Mouse (Mus musculus): ENCODE results near the gene Fgfr2. TPM values are rescaled to one million over a fixed set of nuclear protein-coding genes. Genes with fewer than 3 reads are reported as not detected.

Gene Fgfr2
- polyA plus RNA-seq, 1 experiment = 0.17 TPM

GRCm38 (mm10) chr7:132593762-132594161 lies 529.4 kb downstream of the Fgfr2 start:
- Histone ChIP-seq H3K79me2 (ENCODE audit: control insufficient read depth, insufficient read depth) (no peaks in the 10 kb centered on the region), H3K36me3 (ENCODE audit: control insufficient read depth, insufficient read depth) (no peaks in the 10 kb centered on the region), H3ac (ENCODE audit: control insufficient read depth, insufficient read length) (no peak overlapping the region), H3K27me3 (ENCODE audit: control insufficient read depth, insufficient read depth, insufficient read length) (peaks cover 44% of the 10 kb centered on the region), H3K4me3 (no peak overlapping the region), H3K4me2 (ENCODE audit: low read depth) (no peak overlapping the region)
- TF ChIP-seq SRF (IDR thresholded peaks at IDR 0.05; ENCODE audit: control insufficient read depth, insufficient read length, low read depth) = no peak
- no peak for TF ChIP-seq REST (IDR thresholded peaks at IDR 0.05; ENCODE audit: insufficient read depth, insufficient read length)
- TF ChIP-seq TCF3 (IDR thresholded peaks at IDR 0.05; ENCODE audit: insufficient read length, low read depth) = no peak
- no peak for TF ChIP-seq POLR2AphosphoS2 (IDR thresholded peaks at IDR 0.05; ENCODE audit: insufficient read length, low read depth)
- no peak for TF ChIP-seq MYOD1 (IDR thresholded peaks at IDR 0.05; ENCODE audit: control insufficient read depth in 1 of 3, insufficient read length in 2 of 3, low read depth in 2 of 3)
- TF ChIP-seq MAX (IDR thresholded peaks at IDR 0.05; ENCODE audit: low read depth) = no peak
- no peak for TF ChIP-seq POLR2A (IDR thresholded peaks at IDR 0.05; ENCODE audit: insufficient read length, low read depth)
- no peak for TF ChIP-seq MYOG (IDR thresholded peaks at IDR 0.05; ENCODE audit: control insufficient read depth in 1 of 3, insufficient read depth in 1 of 3, insufficient read length in 2 of 3, low read depth in 2 of 3)
- no peak for TF ChIP-seq USF1 (IDR thresholded peaks at IDR 0.05; ENCODE audit: low read depth)
- no peak for TF ChIP-seq E2F4 (IDR thresholded peaks at IDR 0.05; ENCODE audit: insufficient read depth)
- no peak for TF ChIP-seq TCF12 (IDR thresholded peaks at IDR 0.05; ENCODE audit: insufficient read depth, poor library complexity, severe bottlenecking)
- TF ChIP-seq CEBPB (IDR thresholded peaks at IDR 0.05; ENCODE audit: insufficient read depth, poor library complexity, severe bottlenecking) = no peak

DNA sequence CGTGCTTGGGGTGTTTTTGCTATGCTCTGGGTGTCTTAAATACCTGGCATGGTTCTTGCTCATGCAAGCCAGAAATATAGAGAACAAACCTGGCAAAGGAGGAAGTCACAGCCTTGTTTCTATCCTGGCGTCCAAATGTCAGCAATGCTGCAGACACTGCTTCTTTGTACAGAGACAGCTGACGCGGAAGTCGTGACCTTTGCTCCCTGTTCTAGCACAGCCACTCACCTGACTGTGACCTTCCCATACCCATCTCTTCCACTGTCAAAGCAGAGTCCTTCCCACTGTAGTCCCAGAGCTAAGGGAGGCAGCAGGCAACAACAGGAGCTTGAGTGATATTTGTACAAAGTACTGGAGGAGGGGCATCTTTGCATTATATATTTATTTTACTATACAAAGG lies 533.5 kb downstream of the Fgfr2 start:
- Histone ChIP-seq H3K27me3 (ENCODE audit: control insufficient read depth, insufficient read depth, insufficient read length) (peaks cover 18% of the 10 kb centered on the region), H3K79me2 (ENCODE audit: control insufficient read depth, insufficient read depth) (no peaks in the 10 kb centered on the region), H3K4me3 (no peak overlapping the region), H3K36me3 (ENCODE audit: control insufficient read depth, insufficient read depth) (no peaks in the 10 kb centered on the region), H3K4me2 (ENCODE audit: low read depth) (no peak overlapping the region), H3ac (ENCODE audit: control insufficient read depth, insufficient read length) (no peak overlapping the region)
- no peak for TF ChIP-seq MYOD1 (IDR thresholded peaks at IDR 0.05; ENCODE audit: control insufficient read depth in 1 of 3, insufficient read length in 2 of 3, low read depth in 2 of 3)
- TF ChIP-seq SRF (IDR thresholded peaks at IDR 0.05; ENCODE audit: control insufficient read depth, insufficient read length, low read depth) = no peak
- no peak for TF ChIP-seq CEBPB (IDR thresholded peaks at IDR 0.05; ENCODE audit: insufficient read depth, poor library complexity, severe bottlenecking)
- TF ChIP-seq MAX (IDR thresholded peaks at IDR 0.05; ENCODE audit: low read depth) = no peak
- TF ChIP-seq POLR2A (IDR thresholded peaks at IDR 0.05; ENCODE audit: insufficient read length, low read depth) = no peak
- TF ChIP-seq E2F4 (IDR thresholded peaks at IDR 0.05; ENCODE audit: insufficient read depth) = no peak
- TF ChIP-seq POLR2AphosphoS2 (IDR thresholded peaks at IDR 0.05; ENCODE audit: insufficient read length, low read depth) = no peak
- no peak for TF ChIP-seq REST (IDR thresholded peaks at IDR 0.05; ENCODE audit: insufficient read depth, insufficient read length)
- no peak for TF ChIP-seq TCF12 (IDR thresholded peaks at IDR 0.05; ENCODE audit: insufficient read depth, poor library complexity, severe bottlenecking)
- TF ChIP-seq MYOG (IDR thresholded peaks at IDR 0.05; ENCODE audit: control insufficient read depth in 1 of 3, insufficient read depth in 1 of 3, insufficient read length in 2 of 3, low read depth in 2 of 3) = no peak
- TF ChIP-seq TCF3 (IDR thresholded peaks at IDR 0.05; ENCODE audit: insufficient read length, low read depth) = no peak
- no peak for TF ChIP-seq USF1 (IDR thresholded peaks at IDR 0.05; ENCODE audit: low read depth)

- Histone ChIP-seq H3K4me2 (ENCODE audit: low read depth) (no peak overlapping the region), H3K36me3 (ENCODE audit: control insufficient read depth, insufficient read depth) (no peaks in the 10 kb centered on the region), H3K79me2 (ENCODE audit: control insufficient read depth, insufficient read depth) (no peaks in the 10 kb centered on the region), H3K27me3 (ENCODE audit: control insufficient read depth, insufficient read depth, insufficient read length) (peaks cover 36% of the 10 kb centered on the region), H3ac (ENCODE audit: control insufficient read depth, insufficient read length) (no peak overlapping the region), H3K4me3 (no peak overlapping the region)
- no peak for TF ChIP-seq SRF (IDR thresholded peaks at IDR 0.05; ENCODE audit: control insufficient read depth, insufficient read length, low read depth)
- TF ChIP-seq MYOD1 (IDR thresholded peaks at IDR 0.05; ENCODE audit: control insufficient read depth in 1 of 3, insufficient read length in 2 of 3, low read depth in 2 of 3) = no peak
- TF ChIP-seq POLR2AphosphoS2 (IDR thresholded peaks at IDR 0.05; ENCODE audit: insufficient read length, low read depth) = no peak
- no peak for TF ChIP-seq REST (IDR thresholded peaks at IDR 0.05; ENCODE audit: insufficient read depth, insufficient read length)
- no peak for TF ChIP-seq MYOG (IDR thresholded peaks at IDR 0.05; ENCODE audit: control insufficient read depth in 1 of 3, insufficient read depth in 1 of 3, insufficient read length in 2 of 3, low read depth in 2 of 3)
- TF ChIP-seq TCF3 (IDR thresholded peaks at IDR 0.05; ENCODE audit: insufficient read length, low read depth) = no peak
- no peak for TF ChIP-seq USF1 (IDR thresholded peaks at IDR 0.05; ENCODE audit: low read depth)
- no peak for TF ChIP-seq MAX (IDR thresholded peaks at IDR 0.05; ENCODE audit: low read depth)
- TF ChIP-seq E2F4 (IDR thresholded peaks at IDR 0.05; ENCODE audit: insufficient read depth) = no peak
- TF ChIP-seq CEBPB (IDR thresholded peaks at IDR 0.05; ENCODE audit: insufficient read depth, poor library complexity, severe bottlenecking) = no peak
- no peak for TF ChIP-seq TCF12 (IDR thresholded peaks at IDR 0.05; ENCODE audit: insufficient read depth, poor library complexity, severe bottlenecking)
- TF ChIP-seq POLR2A (IDR thresholded peaks at IDR 0.05; ENCODE audit: insufficient read length, low read depth) = no peak
Measured at GRCm38 (mm10) chr7:132587167-132587566, 536.0 kb downstream of the Fgfr2 start.

GRCm38 (mm10) chr7:132585695-132586491 lies 537.3 kb downstream of the Fgfr2 start:
- Histone ChIP-seq H3ac (ENCODE audit: control insufficient read depth, insufficient read length) (no peak overlapping the region), H3K4me2 (ENCODE audit: low read depth) (no peak overlapping the region), H3K36me3 (ENCODE audit: control insufficient read depth, insufficient read depth) (no peaks in the 10 kb centered on the region), H3K79me2 (ENCODE audit: control insufficient read depth, insufficient read depth) (no peaks in the 10 kb centered on the region), H3K27me3 (ENCODE audit: control insufficient read depth, insufficient read depth, insufficient read length) (peaks cover 39% of the 10 kb centered on the region), H3K4me3 (no peak overlapping the region)
- no peak for TF ChIP-seq REST (IDR thresholded peaks at IDR 0.05; ENCODE audit: insufficient read depth, insufficient read length)
- no peak for TF ChIP-seq USF1 (IDR thresholded peaks at IDR 0.05; ENCODE audit: low read depth)
- no peak for TF ChIP-seq MYOD1 (IDR thresholded peaks at IDR 0.05; ENCODE audit: control insufficient read depth in 1 of 3, insufficient read length in 2 of 3, low read depth in 2 of 3)
- no peak for TF ChIP-seq POLR2A (IDR thresholded peaks at IDR 0.05; ENCODE audit: insufficient read length, low read depth)
- TF ChIP-seq MAX (IDR thresholded peaks at IDR 0.05; ENCODE audit: low read depth) = no peak
- no peak for TF ChIP-seq TCF3 (IDR thresholded peaks at IDR 0.05; ENCODE audit: insufficient read length, low read depth)
